Mouse (Mus musculus): ENCODE measurements around the gene Tmem198. TPM values are rescaled to one million over a fixed set of nuclear protein-coding genes. Genes with fewer than 3 reads are reported as not detected.

Tmem198 gene
- polyA plus RNA-seq, 1 experiment from 2014 or later = 12.3 TPM

DNA sequence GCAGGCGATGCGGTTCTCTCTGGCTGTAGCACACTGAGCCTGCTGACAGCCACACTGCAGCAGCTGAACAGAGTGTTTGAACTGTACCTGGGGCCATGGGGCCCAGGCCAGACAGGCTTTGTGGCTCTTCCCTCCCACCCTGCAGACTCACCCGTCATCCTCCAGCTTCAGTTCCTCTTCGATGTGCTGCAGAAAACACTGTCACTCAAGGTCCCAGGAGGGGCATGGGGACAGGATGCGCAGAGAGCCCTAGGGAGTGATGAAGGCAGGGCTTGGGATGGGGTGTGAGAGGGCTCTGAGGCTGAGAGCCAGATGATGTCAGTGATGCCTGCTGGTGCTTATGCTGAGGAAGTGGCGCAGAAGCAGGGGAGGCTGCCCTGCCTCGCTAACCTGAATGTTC is 45.3 kb downstream of the Tmem198 start:
- no peaks in the 10 kb centered on the region for H3K9me3 ChIP-seq (ENCODE audit: control insufficient read depth, low read length)
- no peak overlapping the region for H3K9ac ChIP-seq (ENCODE audit: low read length)
- DNase-seq (ENCODE audit: low spot score) = no peak
- 92% methylated on average over 7 of the region's 7 CpGs for WGBS
- H3K4me3 ChIP-seq (ENCODE audit: low read depth, low read length) = no peak overlapping the region
- no peaks in the 10 kb centered on the region for H3K4me1 ChIP-seq (ENCODE audit: control insufficient read depth, insufficient read depth, low read length)
- H3K27ac ChIP-seq (ENCODE audit: low read depth, low read length) = no peak overlapping the region
- no peak for ATAC-seq (ENCODE audit: insufficient read depth, low FRiP score, low TSS enrichment)
- H3K27me3 ChIP-seq (ENCODE audit: control insufficient read depth, insufficient read depth, low read length) = no peaks in the 10 kb centered on the region
- no peak overlapping the region for H3K4me2 ChIP-seq (ENCODE audit: low read depth)
- H3K36me3 ChIP-seq (ENCODE audit: control insufficient read depth, insufficient read depth, low read length) = 0 out of 2 replicates have a peak, but pooled peaks cover 2% of the 10 kb centered on the region

DNA sequence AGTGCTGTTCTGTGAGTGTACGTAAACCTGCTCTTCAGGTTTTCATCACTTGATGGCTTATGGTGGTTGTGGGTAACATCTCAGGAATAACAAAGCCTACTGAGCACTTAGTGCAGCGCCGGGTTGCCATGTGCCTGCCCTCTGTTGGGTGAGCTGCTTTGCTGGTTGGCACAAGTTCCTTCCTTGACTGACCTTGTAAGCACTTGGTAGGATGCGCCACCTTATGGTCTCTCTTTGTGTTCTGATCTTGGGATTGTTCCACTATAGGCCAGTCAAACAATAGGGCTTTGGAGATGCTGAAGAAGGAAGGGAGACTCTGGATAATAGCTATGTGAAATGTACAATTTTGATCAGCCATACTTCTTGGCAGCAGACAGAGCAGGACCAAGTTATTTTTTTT is 51.2 kb downstream of the Tmem198 start:
- H3K4me1 ChIP-seq (ENCODE audit: control insufficient read depth, insufficient read depth, low read length) = no peaks in the 10 kb centered on the region
- no peak for ATAC-seq (ENCODE audit: insufficient read depth, low FRiP score, low TSS enrichment)
- H3K9me3 ChIP-seq (ENCODE audit: control insufficient read depth, low read length) = no peaks in the 10 kb centered on the region
- peaks cover 7% of the 10 kb centered on the region for H3K36me3 ChIP-seq (ENCODE audit: control insufficient read depth, insufficient read depth, low read length)
- no peak overlapping the region for H3K4me3 ChIP-seq (ENCODE audit: low read depth, low read length)
- no peak for DNase-seq (ENCODE audit: low spot score)
- 83% methylated on average over 4 of the region's 4 CpGs for WGBS
- no peak overlapping the region for H3K27ac ChIP-seq (ENCODE audit: low read depth, low read length)
- no peak overlapping the region for H3K9ac ChIP-seq (ENCODE audit: low read length)
- H3K4me2 ChIP-seq (ENCODE audit: low read depth) = no peak overlapping the region
- no peaks in the 10 kb centered on the region for H3K27me3 ChIP-seq (ENCODE audit: control insufficient read depth, insufficient read depth, low read length)

DNA sequence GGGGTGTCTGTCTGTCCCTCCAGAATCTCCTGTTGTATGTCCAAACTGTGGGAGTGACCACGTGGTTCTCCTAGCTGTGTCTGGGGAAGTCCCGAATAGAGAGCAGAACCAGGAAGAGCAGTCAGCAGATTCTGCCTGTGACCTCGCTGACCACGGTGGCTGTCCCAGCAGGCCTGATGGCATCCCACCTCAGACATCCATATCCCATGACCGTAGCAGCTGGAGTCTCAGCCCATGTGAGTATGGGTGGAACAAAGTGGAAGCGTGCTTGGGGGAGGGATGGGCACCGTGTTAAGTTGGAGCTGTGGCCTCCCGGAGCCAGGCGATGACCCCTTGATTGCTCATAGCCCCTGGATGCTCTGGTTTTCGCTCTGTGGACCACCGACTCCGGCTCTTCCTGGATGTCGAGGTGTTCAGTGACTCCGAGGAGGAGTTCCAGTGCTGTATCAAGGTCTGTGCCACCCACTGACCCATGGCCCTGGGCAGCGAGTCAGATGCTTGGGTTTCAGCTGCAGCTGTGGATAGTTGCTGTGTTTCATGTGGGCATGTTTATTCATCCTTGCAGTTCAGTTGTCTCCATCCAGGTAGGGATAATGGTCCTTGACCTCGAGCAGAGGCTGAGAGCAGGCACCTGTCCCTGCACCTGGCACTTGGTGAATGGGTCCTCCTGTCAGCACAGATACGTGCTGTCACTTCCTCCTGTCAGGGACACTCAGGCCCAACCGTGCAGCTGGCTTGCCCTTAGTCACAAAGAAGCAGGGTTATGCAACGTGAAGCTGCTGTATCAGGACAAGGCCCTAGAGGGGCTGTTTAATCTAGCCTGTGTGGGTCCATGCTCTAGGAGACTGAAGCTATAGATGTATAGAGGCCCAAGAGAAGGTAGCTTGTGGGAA is 53.2 kb downstream of the Tmem198 start:
- H3K36me3 ChIP-seq (ENCODE audit: control insufficient read depth, insufficient read depth, low read length) = peaks cover 5% of the 10 kb centered on the region

DNA sequence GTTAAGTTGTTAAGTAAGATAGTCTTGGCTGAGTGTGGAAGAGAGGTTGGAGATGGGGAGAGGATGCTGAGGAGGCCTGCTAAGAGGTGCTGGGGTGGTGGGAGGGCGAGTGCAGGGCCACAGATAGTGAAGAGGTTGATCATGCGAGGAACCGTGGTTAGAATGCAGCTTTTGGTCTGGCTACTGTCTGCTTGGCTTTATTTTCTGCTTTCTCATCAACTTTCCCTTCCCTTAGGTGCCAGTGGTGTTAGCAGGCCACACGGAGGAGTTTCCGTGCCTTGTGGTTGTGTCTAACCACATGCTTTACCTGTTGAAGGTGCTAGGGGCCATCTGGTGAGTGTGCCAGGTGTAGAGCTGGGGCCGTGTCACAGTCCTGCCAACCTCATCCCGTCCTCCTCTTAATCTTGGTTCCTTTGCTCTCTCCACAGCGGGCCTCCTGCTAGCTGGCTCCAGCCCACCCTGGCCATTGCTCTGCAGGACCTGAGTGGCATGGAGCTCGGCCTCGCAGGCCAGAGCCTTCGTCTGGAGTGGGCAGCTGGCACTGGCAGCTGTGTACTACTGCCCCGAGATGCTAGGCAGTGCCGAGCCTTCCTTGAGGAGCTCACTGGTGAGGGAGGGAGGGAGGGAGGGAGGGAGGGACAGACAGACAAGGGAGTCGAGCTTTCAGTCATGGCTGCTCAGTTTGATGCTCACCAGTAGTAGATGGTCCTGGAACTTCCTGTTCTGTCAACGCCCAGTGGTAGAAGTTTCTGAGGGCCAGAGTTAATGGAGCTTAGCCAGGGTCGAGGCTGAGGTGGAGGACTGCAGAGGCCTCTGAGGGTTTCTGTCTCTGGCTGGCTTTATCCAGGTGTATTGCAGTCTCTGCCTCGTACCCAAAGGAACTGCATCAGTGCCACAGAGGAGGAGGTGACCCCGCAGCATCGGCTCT is 54.3 kb downstream of the Tmem198 start:
- H3K27me3 ChIP-seq (ENCODE audit: control insufficient read depth, insufficient read depth, low read length) = no peaks in the 10 kb centered on the region
- peaks cover 5% of the 10 kb centered on the region for H3K36me3 ChIP-seq (ENCODE audit: control insufficient read depth, insufficient read depth, low read length)
- no peak overlapping the region for H3K9ac ChIP-seq (ENCODE audit: low read length)
- DNase-seq (ENCODE audit: low spot score) (no peak), ATAC-seq (ENCODE audit: insufficient read depth, low FRiP score, low TSS enrichment) (no peak)
- no peak overlapping the region for H3K4me3 ChIP-seq (ENCODE audit: low read depth, low read length)
- 88% methylated on average over 19 of the region's 19 CpGs for WGBS
- no peak overlapping the region for H3K4me2 ChIP-seq (ENCODE audit: low read depth)
- no peaks in the 10 kb centered on the region for H3K9me3 ChIP-seq (ENCODE audit: control insufficient read depth, low read length)
- H3K4me1 ChIP-seq (ENCODE audit: control insufficient read depth, insufficient read depth, low read length) = no peaks in the 10 kb centered on the region
- no peak overlapping the region for H3K27ac ChIP-seq (ENCODE audit: low read depth, low read length)

More for the DNA sequence above, 53.2 kb downstream of the Tmem198 start:
- H3K27me3 ChIP-seq (ENCODE audit: control insufficient read depth, insufficient read depth, low read length) = no peaks in the 10 kb centered on the region
- H3K27ac ChIP-seq (ENCODE audit: low read depth, low read length) = no peak overlapping the region
- no peak overlapping the region for H3K9ac ChIP-seq (ENCODE audit: low read length)
- H3K9me3 ChIP-seq (ENCODE audit: control insufficient read depth, low read length) = no peaks in the 10 kb centered on the region
- H3K4me2 ChIP-seq (ENCODE audit: low read depth) = no peak overlapping the region
- DNase-seq (ENCODE audit: low spot score) (no peak), ATAC-seq (ENCODE audit: insufficient read depth, low FRiP score, low TSS enrichment) (no peak)
- H3K4me1 ChIP-seq (ENCODE audit: control insufficient read depth, insufficient read depth, low read length) = no peaks in the 10 kb centered on the region
- no peak overlapping the region for H3K4me3 ChIP-seq (ENCODE audit: low read depth, low read length)
- 91% methylated on average over 19 of the region's 19 CpGs for WGBS

Other genes with a start within 250 kb of the Tmem198 start
- not detected in 2 replicates for gene A630095N17Rik, start 247.4 kb upstream of the Tmem198 start, polyA plus RNA-seq (2014; fragmentation: Nextera tagmentation; extraction: Ambion mirVana)
- 20.5 and 21.9 TPM in 2 replicates for gene Dnajb2, start 243.1 kb upstream of the Tmem198 start, polyA plus RNA-seq (2014; fragmentation: Nextera tagmentation; extraction: Ambion mirVana)
- gene Ptprn, start 215.0 kb upstream of the Tmem198 start, polyA plus RNA-seq (2014; fragmentation: Nextera tagmentation; extraction: Ambion mirVana) = 4.4 and 6.0 TPM in 2 replicates
- gene Resp18, start 201.1 kb upstream of the Tmem198 start, polyA plus RNA-seq (2014; fragmentation: Nextera tagmentation; extraction: Ambion mirVana) = 30.9 and 35.0 TPM in 2 replicates
- 180 and 182 TPM in 2 replicates for gene Dnpep, start 161.5 kb upstream of the Tmem198 start, polyA plus RNA-seq (2014; fragmentation: Nextera tagmentation; extraction: Ambion mirVana)
- 15.8 and 18.0 TPM in 2 replicates for gene Des, start 119.2 kb upstream of the Tmem198 start, polyA plus RNA-seq (2014; fragmentation: Nextera tagmentation; extraction: Ambion mirVana)
- gene Speg, start 104.2 kb upstream of the Tmem198 start, polyA plus RNA-seq (2014; fragmentation: Nextera tagmentation; extraction: Ambion mirVana) = 15.5 and 19.1 TPM in 2 replicates
- 62.5 and 64.2 TPM in 2 replicates for gene Gmppa, start 43.6 kb upstream of the Tmem198 start, polyA plus RNA-seq (2014; fragmentation: Nextera tagmentation; extraction: Ambion mirVana)
- gene Asic4, start 29.1 kb upstream of the Tmem198 start, polyA plus RNA-seq (2014; fragmentation: Nextera tagmentation; extraction: Ambion mirVana) = 2.3 and 2.9 TPM in 2 replicates
- 27.1 and 27.2 TPM in 2 replicates for gene Chpf, start 225 bp upstream of the Tmem198 start, polyA plus RNA-seq (2014; fragmentation: Nextera tagmentation; extraction: Ambion mirVana)
- 44.8 and 48.3 TPM in 2 replicates for gene Obsl1, start 26.9 kb downstream of the Tmem198 start, polyA plus RNA-seq (2014; fragmentation: Nextera tagmentation; extraction: Ambion mirVana)
- gene Inha, start 27.5 kb downstream of the Tmem198 start, polyA plus RNA-seq (2014; fragmentation: Nextera tagmentation; extraction: Ambion mirVana) = 2.3 and 2.6 TPM in 2 replicates
- 20.6 and 20.9 TPM in 2 replicates for gene Stk11ip, start 42.0 kb downstream of the Tmem198 start, polyA plus RNA-seq (2014; fragmentation: Nextera tagmentation; extraction: Ambion mirVana)
- 8.6 and 11.3 TPM in 2 replicates for gene Slc4a3, start 66.7 kb downstream of the Tmem198 start, polyA plus RNA-seq (2014; fragmentation: Nextera tagmentation; extraction: Ambion mirVana)